Mouse (Mus musculus) forebrain, postnatal 0 days (tissue): ENCODE results near the gene Hebp1. TPM values are rescaled to one million over a fixed set of nuclear protein-coding genes. Genes with fewer than 3 reads are reported as not detected.
A peak's percentile ranks its signal among the peaks of the same experiment; 100 is the strongest.

ENCODE experiments used
- ATAC-seq: fragments of 200-750 bp; cut with Nextera tagmentation; 2 replicates; pipeline ENCODE4 v1.8.0; 2017; ENCODE audit warnings: mild to moderate bottlenecking, moderate library complexity
- DNase-seq: peaks from one replicate; pipeline ENCODE4 v3.0.0-alpha.2; 2015
- H3K27ac ChIP-seq: fragments of 300-500 bp; sonication (generic); 2 replicates; pipeline ENCODE4 v1.5.1; 2014; ENCODE audit warnings: low read depth, mild to moderate bottlenecking, antibody characterized with exemption, low read length, moderate library complexity, mixed read lengths
- H3K27me3 ChIP-seq: fragments of 300-500 bp; sonication (generic); 2 replicates; pipeline ENCODE4 v1.6.1; 2014; ENCODE audit warnings: mild to moderate bottlenecking, low read length, mixed read lengths; ENCODE audit not compliant: insufficient read depth
- H3K36me3 ChIP-seq: fragments of 300-500 bp; sonication (generic); 2 replicates; pipeline ENCODE4 v1.6.1; 2014; ENCODE audit warnings: mild to moderate bottlenecking, moderate library complexity; ENCODE audit not compliant: insufficient read depth
- H3K4me1 ChIP-seq: fragments of 300-500 bp; sonication (generic); 2 replicates; pipeline ENCODE4 v1.6.1; 2014; ENCODE audit warnings: antibody characterized with exemption; ENCODE audit not compliant: insufficient read depth
- H3K4me2 ChIP-seq: fragments of 300-500 bp; sonication (generic); 2 replicates; pipeline ENCODE4 v1.6.1; 2014; ENCODE audit warnings: low read depth, mild to moderate bottlenecking, moderate library complexity
- H3K4me3 ChIP-seq: fragments of 300-500 bp; sonication (generic); 2 replicates; pipeline ENCODE4 v1.5.1; 2014; ENCODE audit warnings: low read depth, low read length, mixed read lengths
- H3K9ac ChIP-seq: fragments of 300-500 bp; sonication (generic); 2 replicates; pipeline ENCODE4 v1.6.1; 2014; ENCODE audit warnings: mild to moderate bottlenecking
- H3K9me3 ChIP-seq: fragments of 300-500 bp; sonication (generic); 2 replicates; pipeline ENCODE4 v1.6.1; 2016; ENCODE audit warnings: low read length
- CTCF ChIP-seq: sonication (generic); IDR thresholded peaks from 2 replicates; pipeline ENCODE4 v1.5.1; 2016; ENCODE audit warnings: antibody characterized with exemption, control low read depth, low read depth
- WGBS: fragments of 180-500 bp; shearing (Covaris S2); extraction: QIAGEN DNeasy Blood & Tissue Kit; methylation state at CpG from one replicate; pipeline ENCODE4 v1.1.7; 2014; 5-methylcytosine and 5-hydroxymethylcytosine counted together
- polyA plus RNA-seq: library from polyadenylated mRNA; unstranded; fragments of >200 nt; fragmentation: Nextera tagmentation; extraction: Ambion mirVana; gene quantifications from 2 replicates; pipeline ENCODE4 v1.2.1, GENCODE M21; 2015
- total RNA-seq: library from RNA; depleted of rRNA; stranded (reverse); fragments of >200 nt; gene quantifications from 2 replicates; pipeline ENCODE4 v1.2.3, GENCODE M21; 2014

Hebp1 gene
- total and polyA plus RNA-seq, 2 experiments from 2014 or later, result 6.7 to 11.1 TPM

DNA sequence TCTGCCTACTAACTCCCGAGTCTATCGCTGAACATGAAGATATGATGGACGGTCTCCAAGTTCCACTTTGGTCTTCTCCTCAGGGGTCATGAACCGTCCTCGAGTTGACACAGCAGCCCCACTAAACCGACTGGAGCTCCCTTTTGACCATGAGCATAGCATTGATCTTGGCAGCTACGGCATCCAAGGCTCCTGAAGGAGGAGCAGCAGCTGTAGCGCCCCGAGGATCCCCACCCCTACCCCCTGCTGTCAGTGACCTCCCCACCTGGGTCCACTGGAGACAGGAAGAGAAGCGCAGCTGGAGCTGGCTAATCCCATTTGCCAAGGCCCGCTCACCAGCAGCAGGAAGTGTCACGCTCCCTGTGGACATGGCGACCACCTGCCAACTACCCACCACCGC lies 26.1 kb downstream of the Hebp1 start:
- no peaks in the 10 kb centered on the region for H3K27me3 ChIP-seq
- H3K9me3 ChIP-seq, result no peaks in the 10 kb centered on the region
- H3K4me2 ChIP-seq, result no peak overlapping the region
- peaks cover 6% of the 10 kb centered on the region; the same call in 1 of the 2 replicates for H3K4me1 ChIP-seq
- ATAC-seq, result no peak
- DNase-seq, result no peak
- no peak overlapping the region for H3K9ac ChIP-seq
- H3K36me3 ChIP-seq, result no peaks in the 10 kb centered on the region
- H3K27ac ChIP-seq, result no peak overlapping the region
- no peak for TF ChIP-seq CTCF
- no peak overlapping the region for H3K4me3 ChIP-seq
- 83% methylated on average over 14 of the region's 14 CpGs for WGBS

DNA sequence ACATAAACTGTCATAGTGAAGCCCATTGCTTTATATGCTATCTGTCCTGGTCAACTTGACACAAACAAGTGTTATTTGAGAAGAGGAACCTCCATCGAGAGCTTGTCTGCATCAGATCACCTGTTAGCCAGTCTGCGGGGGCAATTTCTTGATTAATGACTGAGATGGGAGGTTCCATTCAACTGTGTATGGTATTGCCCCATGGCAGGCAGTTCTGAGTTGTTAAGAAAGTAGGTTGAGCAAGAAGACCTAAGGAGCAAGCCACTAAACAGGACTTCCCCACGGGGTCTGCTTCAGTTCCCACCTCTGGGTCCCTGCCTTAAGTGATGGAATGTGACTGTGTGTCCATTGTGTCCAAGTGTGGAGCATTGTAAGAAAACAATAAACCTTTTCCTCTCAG lies 28.6 kb downstream of the Hebp1 start:
- Histone ChIP-seq H3K4me3 (no peak overlapping the region), H3K4me2 (no peak overlapping the region), H3K9ac (no peak overlapping the region), H3K27ac (no peak overlapping the region), H3K27me3 (no peaks in the 10 kb centered on the region), H3K4me1 (peaks cover 6% of the 10 kb centered on the region; the same call in 1 of the 2 replicates), H3K9me3 (no peaks in the 10 kb centered on the region), H3K36me3 (no peaks in the 10 kb centered on the region)
- DNase-seq (no peak), ATAC-seq (no peak)
- 87% methylated on average over 3 of the region's 3 CpGs for WGBS
- TF ChIP-seq CTCF, result no peak

DNA sequence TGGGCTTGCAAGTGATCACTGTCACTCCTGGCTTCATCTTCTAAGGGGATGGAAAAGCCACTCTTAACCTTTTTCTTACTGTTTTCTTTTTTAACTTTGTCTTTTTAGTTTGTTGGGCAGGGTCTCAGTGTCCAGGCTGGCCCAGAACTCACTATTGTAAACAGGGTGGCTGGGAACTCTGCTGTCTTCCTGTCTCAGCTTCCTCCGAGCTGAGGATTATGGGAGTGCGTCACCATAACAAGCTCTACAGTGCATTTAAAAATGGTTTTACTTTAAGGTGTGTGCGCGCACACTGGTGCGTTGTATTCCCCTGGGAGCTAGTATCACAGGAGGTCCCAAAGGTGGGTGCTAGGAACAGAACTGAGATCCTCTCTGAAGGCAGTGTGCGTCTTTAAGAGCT lies 29.4 kb downstream of the Hebp1 start:
- Histone ChIP-seq H3K4me3 (peak overlapping the region; percentile 45), H3K36me3 (no peaks in the 10 kb centered on the region), H3K9me3 (no peaks in the 10 kb centered on the region), H3K4me1 (peaks cover 6% of the 10 kb centered on the region; the same call in 1 of the 2 replicates), H3K27me3 (no peaks in the 10 kb centered on the region), H3K9ac (peak overlapping the region; percentile 66; the same call in 1 of the 2 replicates), H3K4me2 (peak overlapping the region; percentile 84), H3K27ac (no peak overlapping the region)
- no peak for TF ChIP-seq CTCF
- DNase-seq, result no peak
- 77% methylated on average over 6 of the region's 6 CpGs for WGBS
- no peak for ATAC-seq

DNA sequence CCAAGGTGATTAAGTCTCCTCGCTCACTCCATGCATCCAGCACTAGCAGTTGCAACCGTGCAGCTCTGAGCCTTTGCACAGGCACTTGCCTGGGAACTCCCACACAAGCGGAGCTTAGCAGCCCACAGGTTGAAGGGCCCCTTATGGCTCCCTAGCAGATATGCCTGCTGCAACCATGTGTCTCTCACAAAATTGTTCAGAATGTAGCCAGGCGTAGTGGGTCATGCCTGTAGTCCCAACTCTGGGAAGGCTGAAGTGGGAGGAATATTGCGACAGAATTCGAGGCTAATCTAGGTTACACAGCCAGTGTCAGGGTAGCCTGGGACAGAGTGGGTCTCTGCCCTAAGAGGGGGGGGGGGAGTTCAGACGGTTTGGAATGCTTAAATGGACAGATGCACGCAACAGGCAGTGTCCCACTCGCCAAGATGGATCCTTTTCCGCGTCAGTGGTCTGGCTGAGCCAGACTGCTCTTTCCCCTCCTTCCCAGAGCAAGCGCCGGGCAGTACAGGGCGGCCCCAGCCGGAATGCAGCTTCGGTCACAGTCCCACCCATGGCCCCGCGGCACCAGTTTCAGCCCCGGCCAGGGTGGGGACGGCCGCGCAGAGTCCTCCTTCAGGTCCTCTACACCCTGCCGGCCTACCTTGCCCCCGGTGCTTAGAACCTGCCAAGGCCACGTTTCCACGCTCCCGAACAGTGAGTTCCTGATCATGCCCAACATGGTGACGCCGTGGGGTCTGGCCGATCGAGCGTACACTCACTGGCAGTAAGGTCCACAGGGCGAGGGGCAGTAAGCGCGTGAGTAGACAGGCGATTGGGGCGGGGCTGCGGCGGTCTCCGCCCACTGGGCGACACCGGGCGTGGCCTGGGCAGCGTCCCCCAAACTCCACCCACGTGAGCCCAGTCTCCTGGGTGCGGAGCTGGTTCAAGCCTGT lies 30.2 kb downstream of the Hebp1 start:
- H3K4me3 ChIP-seq, result peak overlapping the region; percentile 45
- 6% methylated on average over 46 of the region's 46 CpGs for WGBS

DNA sequence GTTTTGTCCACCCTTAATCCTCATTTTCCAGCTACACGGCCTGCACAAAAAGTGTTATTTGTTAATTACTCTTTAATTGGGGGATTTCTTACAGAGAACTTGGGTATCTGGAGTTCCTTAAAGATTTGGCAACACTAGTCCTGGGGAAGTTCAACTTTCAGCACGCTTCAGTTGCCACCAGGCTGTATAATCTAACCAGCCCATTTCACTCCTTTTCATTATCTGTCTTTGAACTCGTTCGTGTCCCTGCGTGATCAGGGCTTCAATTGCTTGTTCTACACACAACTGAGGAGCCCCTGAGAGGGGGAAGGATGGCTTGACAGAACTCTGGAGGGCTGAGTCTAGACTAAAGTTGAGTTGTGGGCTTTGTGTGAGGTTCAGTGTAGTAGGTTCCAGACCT lies 31.1 kb downstream of the Hebp1 start:
- no peak for DNase-seq
- no peak for TF ChIP-seq CTCF
- H3K4me2 ChIP-seq, result no peak overlapping the region
- no peaks in the 10 kb centered on the region for H3K27me3 ChIP-seq
- no peak overlapping the region for H3K27ac ChIP-seq
- H3K9me3 ChIP-seq, result no peaks in the 10 kb centered on the region
- H3K4me3 ChIP-seq, result no peak overlapping the region
- 29% methylated on average over 5 of the region's 5 CpGs for WGBS
- H3K36me3 ChIP-seq, result no peaks in the 10 kb centered on the region
- no peak for ATAC-seq
- H3K4me1 ChIP-seq, result peaks cover 6% of the 10 kb centered on the region; the same call in 1 of the 2 replicates
- no peak overlapping the region for H3K9ac ChIP-seq

More for the DNA sequence above, 30.2 kb downstream of the Hebp1 start:
- H3K36me3 ChIP-seq, result no peaks in the 10 kb centered on the region
- peaks cover 6% of the 10 kb centered on the region; the same call in 1 of the 2 replicates for H3K4me1 ChIP-seq
- ATAC-seq (peak; percentile 91), DNase-seq (peak; percentile 64)
- H3K27me3 ChIP-seq, result no peaks in the 10 kb centered on the region
- H3K9ac ChIP-seq, result peak overlapping the region; percentile 66
- no peak for TF ChIP-seq CTCF
- peak overlapping the region; percentile 84 for H3K4me2 ChIP-seq
- no peaks in the 10 kb centered on the region for H3K9me3 ChIP-seq
- H3K27ac ChIP-seq, result peak overlapping the region; percentile 24; the same call in 1 of the 2 replicates

DNA sequence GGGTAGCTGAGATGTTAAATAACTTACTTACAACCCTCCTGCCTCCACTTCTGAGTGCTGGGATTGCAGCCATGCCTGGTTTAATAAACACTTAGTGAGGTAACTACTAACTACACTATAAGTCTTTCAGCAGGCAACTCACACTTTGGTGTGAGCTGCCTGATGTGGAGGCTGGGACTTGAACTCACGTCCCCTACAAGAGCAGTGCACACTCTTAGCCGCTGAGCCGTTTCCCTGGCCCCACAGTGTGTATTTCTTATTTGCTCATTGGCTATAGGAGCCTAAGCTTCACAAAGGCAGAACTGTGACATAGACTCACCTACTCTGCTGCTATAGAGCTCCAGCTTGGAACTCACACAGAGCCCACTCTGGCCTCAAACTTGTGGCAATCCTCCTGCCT lies 31.6 kb downstream of the Hebp1 start:
- ATAC-seq (no peak), DNase-seq (no peak)
- Histone ChIP-seq H3K4me2 (no peak overlapping the region), H3K27ac (no peak overlapping the region), H3K9me3 (no peaks in the 10 kb centered on the region), H3K27me3 (no peaks in the 10 kb centered on the region), H3K4me1 (peaks cover 6% of the 10 kb centered on the region; the same call in 1 of the 2 replicates), H3K9ac (no peak overlapping the region), H3K4me3 (no peak overlapping the region), H3K36me3 (no peaks in the 10 kb centered on the region)
- TF ChIP-seq CTCF, result no peak
- 90% methylated on average over 3 of the region's 3 CpGs for WGBS

DNA sequence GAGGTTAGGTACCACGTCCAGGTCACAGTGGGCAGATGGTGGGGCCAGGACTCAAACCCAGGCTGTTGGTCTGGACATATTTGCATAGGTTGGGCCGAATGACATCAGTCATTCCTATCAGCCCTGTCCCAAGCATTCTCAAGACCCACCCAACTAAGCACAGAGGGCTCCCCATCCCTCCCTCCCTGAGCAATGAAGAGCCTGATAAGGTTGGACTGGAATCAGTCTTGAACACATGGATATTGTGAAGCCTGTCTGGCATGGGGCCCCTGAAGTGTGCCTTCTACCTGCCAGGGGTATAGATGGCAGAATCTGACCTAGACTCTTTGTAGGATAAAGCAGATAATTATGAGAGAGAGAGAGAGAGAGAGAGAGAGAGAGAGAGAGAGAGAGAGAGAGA lies 32.1 kb downstream of the Hebp1 start:
- Histone ChIP-seq H3K9me3 (no peaks in the 10 kb centered on the region), H3K4me3 (no peak overlapping the region), H3K4me2 (no peak overlapping the region), H3K9ac (no peak overlapping the region), H3K36me3 (no peaks in the 10 kb centered on the region), H3K27ac (no peak overlapping the region), H3K27me3 (no peaks in the 10 kb centered on the region), H3K4me1 (peaks cover 6% of the 10 kb centered on the region; the same call in 1 of the 2 replicates)
- no peak for DNase-seq
- 84% methylated on average over 2 of the region's 2 CpGs for WGBS
- no peak for ATAC-seq
- no peak for TF ChIP-seq CTCF
